Mouse (Mus musculus): Measurements from ENCODE around the gene Apoc1. TPM values are rescaled to one million over a fixed set of nuclear protein-coding genes. Genes with fewer than 3 reads are reported as not detected.

Apoc1 gene
- polyA plus RNA-seq, 1 experiment from 2014 or later: 10.9 TPM

- Histone ChIP-seq H3K27me3 (ENCODE audit: control insufficient read depth, insufficient read depth, low read length) (no peaks in the 10 kb centered on the region), H3K27ac (ENCODE audit: low read length) (no peak overlapping the region), H3K36me3 (ENCODE audit: control insufficient read depth, insufficient read depth, low read length) (peaks cover 50% of the 10 kb centered on the region), H3K4me2 (replicated peaks; ENCODE audit: low read depth, low read length) (no peak overlapping the region), H3K4me3 (ENCODE audit: low read depth, low read length) (no peak overlapping the region), H3K9me3 (ENCODE audit: control insufficient read depth, low read depth, low read length) (no peaks in the 10 kb centered on the region), H3K9ac (replicated peaks; ENCODE audit: low read depth, low read length) (no peak overlapping the region), H3K4me1 (ENCODE audit: control insufficient read depth, insufficient read depth, low read length) (peaks cover 14% of the 10 kb centered on the region)
- no peak for ATAC-seq (ENCODE audit: insufficient number of reproducible peaks, insufficient read depth, low FRiP score, low read depth)
- WGBS: 88% methylated on average over 9 of the region's 9 CpGs
These were observed 21.1 kb upstream of the Apoc1 start for GRCm38 (mm10) chr7:19713598-19713997.

- 41% methylated on average over 4 of the region's 4 CpGs for WGBS
- H3K36me3 ChIP-seq (ENCODE audit: control insufficient read depth, insufficient read depth, low read length): peaks cover 48% of the 10 kb centered on the region
- no peak overlapping the region for H3K9ac ChIP-seq (replicated peaks; ENCODE audit: low read depth, low read length)
- H3K27ac ChIP-seq (ENCODE audit: low read length): no peak overlapping the region
- H3K27me3 ChIP-seq (ENCODE audit: control insufficient read depth, insufficient read depth, low read length): no peaks in the 10 kb centered on the region
- no peak overlapping the region for H3K4me2 ChIP-seq (replicated peaks; ENCODE audit: low read depth, low read length)
- H3K4me1 ChIP-seq (ENCODE audit: control insufficient read depth, insufficient read depth, low read length): peaks cover 14% of the 10 kb centered on the region
- no peak overlapping the region for H3K4me3 ChIP-seq (ENCODE audit: low read depth, low read length)
- ATAC-seq (ENCODE audit: insufficient number of reproducible peaks, insufficient read depth, low FRiP score, low read depth): no peak
- no peaks in the 10 kb centered on the region for H3K9me3 ChIP-seq (ENCODE audit: control insufficient read depth, low read depth, low read length)
These were observed 20.7 kb upstream of the Apoc1 start for GRCm38 (mm10) chr7:19713196-19713595.

- H3K4me1 ChIP-seq (ENCODE audit: control insufficient read depth, insufficient read depth, low read length): peaks cover 14% of the 10 kb centered on the region
- H3K27me3 ChIP-seq (ENCODE audit: control insufficient read depth, insufficient read depth, low read length): no peaks in the 10 kb centered on the region
- H3K9me3 ChIP-seq (ENCODE audit: control insufficient read depth, low read depth, low read length): no peaks in the 10 kb centered on the region
- ATAC-seq (ENCODE audit: insufficient number of reproducible peaks, insufficient read depth, low FRiP score, low read depth): no peak
- WGBS: 72% methylated on average over 4 of the region's 4 CpGs
- H3K36me3 ChIP-seq (ENCODE audit: control insufficient read depth, insufficient read depth, low read length): peaks cover 49% of the 10 kb centered on the region
- no peak overlapping the region for H3K4me2 ChIP-seq (replicated peaks; ENCODE audit: low read depth, low read length)
- H3K27ac ChIP-seq (ENCODE audit: low read length): no peak overlapping the region
- no peak overlapping the region for H3K9ac ChIP-seq (replicated peaks; ENCODE audit: low read depth, low read length)
- H3K4me3 ChIP-seq (ENCODE audit: low read depth, low read length): no peak overlapping the region
These were observed 20.0 kb upstream of the Apoc1 start for GRCm38 (mm10) chr7:19712414-19712813.

- Histone ChIP-seq H3K36me3 (ENCODE audit: control insufficient read depth, insufficient read depth, low read length) (peaks cover 48% of the 10 kb centered on the region), H3K27me3 (ENCODE audit: control insufficient read depth, insufficient read depth, low read length) (no peaks in the 10 kb centered on the region), H3K4me1 (ENCODE audit: control insufficient read depth, insufficient read depth, low read length) (peaks cover 8% of the 10 kb centered on the region; the same call in 1 of the 2 replicates), H3K4me3 (ENCODE audit: low read depth, low read length) (no peak overlapping the region), H3K9me3 (ENCODE audit: control insufficient read depth, low read depth, low read length) (no peaks in the 10 kb centered on the region), H3K9ac (replicated peaks; ENCODE audit: low read depth, low read length) (no peak overlapping the region), H3K4me2 (replicated peaks; ENCODE audit: low read depth, low read length) (no peak overlapping the region), H3K27ac (ENCODE audit: low read length) (no peak overlapping the region)
- WGBS: 93% methylated on average over 10 of the region's 10 CpGs
- ATAC-seq (ENCODE audit: insufficient number of reproducible peaks, insufficient read depth, low FRiP score, low read depth): no peak
These were observed 18.2 kb upstream of the Apoc1 start for GRCm38 (mm10) chr7:19710650-19711049.

- Histone ChIP-seq H3K4me2 (replicated peaks; ENCODE audit: low read depth, low read length) (no peak overlapping the region), H3K9me3 (ENCODE audit: control insufficient read depth, low read depth, low read length) (no peaks in the 10 kb centered on the region), H3K36me3 (ENCODE audit: control insufficient read depth, insufficient read depth, low read length) (peaks cover 26% of the 10 kb centered on the region), H3K4me3 (ENCODE audit: low read depth, low read length) (no peak overlapping the region), H3K27ac (ENCODE audit: low read length) (no peak overlapping the region), H3K27me3 (ENCODE audit: control insufficient read depth, insufficient read depth, low read length) (no peaks in the 10 kb centered on the region), H3K4me1 (ENCODE audit: control insufficient read depth, insufficient read depth, low read length) (peaks cover 6% of the 10 kb centered on the region), H3K9ac (replicated peaks; ENCODE audit: low read depth, low read length) (no peak overlapping the region)
- no peak for ATAC-seq (ENCODE audit: insufficient number of reproducible peaks, insufficient read depth, low FRiP score, low read depth)
- WGBS: 93% methylated on average over 7 of the region's 7 CpGs
These were observed 12.8 kb upstream of the Apoc1 start for GRCm38 (mm10) chr7:19705271-19705670.

GRCm38 (mm10) chr7:19704475-19704874 lies 12.0 kb upstream of the Apoc1 start:
- no peaks in the 10 kb centered on the region for H3K27me3 ChIP-seq (ENCODE audit: control insufficient read depth, insufficient read depth, low read length)
- peaks cover 20% of the 10 kb centered on the region for H3K36me3 ChIP-seq (ENCODE audit: control insufficient read depth, insufficient read depth, low read length)
- peaks cover 7% of the 10 kb centered on the region for H3K4me1 ChIP-seq (ENCODE audit: control insufficient read depth, insufficient read depth, low read length)
- 88% methylated on average over 4 of the region's 4 CpGs for WGBS
- H3K9ac ChIP-seq (replicated peaks; ENCODE audit: low read depth, low read length): no peak overlapping the region
- no peak overlapping the region for H3K27ac ChIP-seq (ENCODE audit: low read length)
- no peak for ATAC-seq (ENCODE audit: insufficient number of reproducible peaks, insufficient read depth, low FRiP score, low read depth)
- H3K4me2 ChIP-seq (replicated peaks; ENCODE audit: low read depth, low read length): no peak overlapping the region
- no peaks in the 10 kb centered on the region for H3K9me3 ChIP-seq (ENCODE audit: control insufficient read depth, low read depth, low read length)
- H3K4me3 ChIP-seq (ENCODE audit: low read depth, low read length): no peak overlapping the region

GRCm38 (mm10) chr7:19702859-19703555 lies 10.5 kb upstream of the Apoc1 start:
- no peak for ATAC-seq (ENCODE audit: insufficient number of reproducible peaks, insufficient read depth, low FRiP score, low read depth)
- Histone ChIP-seq H3K9ac (replicated peaks; ENCODE audit: low read depth, low read length) (no peak overlapping the region), H3K4me3 (ENCODE audit: low read depth, low read length) (no peak overlapping the region), H3K36me3 (ENCODE audit: control insufficient read depth, insufficient read depth, low read length) (peaks cover 14% of the 10 kb centered on the region), H3K27ac (ENCODE audit: low read length) (no peak overlapping the region), H3K4me2 (replicated peaks; ENCODE audit: low read depth, low read length) (no peak overlapping the region), H3K9me3 (ENCODE audit: control insufficient read depth, low read depth, low read length) (no peaks in the 10 kb centered on the region), H3K4me1 (ENCODE audit: control insufficient read depth, insufficient read depth, low read length) (peaks cover 19% of the 10 kb centered on the region), H3K27me3 (ENCODE audit: control insufficient read depth, insufficient read depth, low read length) (no peaks in the 10 kb centered on the region)
- 93% methylated on average over 16 of the region's 16 CpGs for WGBS

GRCm38 (mm10) chr7:19701069-19701761 lies 8.8 kb upstream of the Apoc1 start:
- ATAC-seq (ENCODE audit: insufficient number of reproducible peaks, insufficient read depth, low FRiP score, low read depth): peak; percentile 85
- Histone ChIP-seq H3K27me3 (ENCODE audit: control insufficient read depth, insufficient read depth, low read length) (no peaks in the 10 kb centered on the region), H3K4me2 (replicated peaks; ENCODE audit: low read depth, low read length) (no peak overlapping the region), H3K9me3 (ENCODE audit: control insufficient read depth, low read depth, low read length) (no peaks in the 10 kb centered on the region), H3K36me3 (ENCODE audit: control insufficient read depth, insufficient read depth, low read length) (peaks cover 7% of the 10 kb centered on the region), H3K4me3 (ENCODE audit: low read depth, low read length) (no peak overlapping the region), H3K4me1 (ENCODE audit: control insufficient read depth, insufficient read depth, low read length) (peaks cover 19% of the 10 kb centered on the region), H3K9ac (replicated peaks; ENCODE audit: low read depth, low read length) (no peak overlapping the region), H3K27ac (ENCODE audit: low read length) (peak overlapping the region; percentile 35; the same call in 1 of the 2 replicates)
- 29% methylated on average over 21 of the region's 22 CpGs for WGBS

All from stomach, embryonic 14.5 days (tissue).